Comparison of ENCODE assay signal across 15 mouse cellular contexts in genomic region chr11:61618131-61618530, GRCm38 (mm10). TPM values are rescaled to one million over a fixed set of nuclear protein-coding genes. Genes with fewer than 3 reads are reported as not detected.
DNase-seq lines count a peak whose midpoint lies in the region; ATAC-seq and TF ChIP-seq lines count a peak whose summit lies in the region.
"Had no signal": no experiment of that assay in that cellular context is flagged by ENCODE, and none has a peak within 500 bp of the region (broad histone marks: within the 10 kb centered on the region; RNA-seq: fewer than 3 reads in every experiment).

No protein-coding gene starts in this region.

- no peak for TF ChIP-seq CTCF in liver, postnatal 0 days (IDR thresholded peaks at IDR 0.05; ENCODE audit: low read depth)
- no peak for TF ChIP-seq CTCF in midbrain, postnatal 0 days (IDR thresholded peaks at IDR 0.05)

- H3K4me3 ChIP-seq in kidney, embryonic 14.5 days (ENCODE audit: low read length), result no peak overlapping the region
- H3K4me3 ChIP-seq in heart, embryonic 10.5 days, result no peak overlapping the region
- H3K4me3 ChIP-seq in liver, postnatal 0 days (ENCODE audit: low read depth, low read length), result no peak overlapping the region
- H3K4me3 ChIP-seq in midbrain, postnatal 0 days (ENCODE audit: low read depth, low read length), result no peak overlapping the region
- H3K4me3 ChIP-seq: hindbrain, embryonic 12.5 days had no signal

- 88% methylated on average over 8 of the region's 8 CpGs for WGBS in kidney, embryonic 14.5 days
- WGBS in heart, embryonic 10.5 days, result 84% methylated on average over 8 of the region's 8 CpGs
- 78% methylated on average over 8 of the region's 8 CpGs for WGBS in liver, postnatal 0 days (ENCODE audit: insufficient replicate concordance)
- 93% methylated on average over 8 of the region's 8 CpGs for WGBS in midbrain, postnatal 0 days

- no peak overlapping the region for H3K9ac ChIP-seq in kidney, embryonic 14.5 days (ENCODE audit: low read depth, low read length)
- H3K9ac ChIP-seq in liver, postnatal 0 days (replicated peaks), result no peak overlapping the region
- H3K9ac ChIP-seq in midbrain, postnatal 0 days (replicated peaks; ENCODE audit: low read length, poor library complexity, severe bottlenecking), result no peak overlapping the region
- H3K9ac ChIP-seq: hindbrain, embryonic 12.5 days had no signal

- peak; percentile 48 for DNase-seq in kidney, postnatal 10 days
- DNase-seq in gastrocnemius, adult 8-10 months (ENCODE audit: low spot score in 2 of 2), result peak; percentile 39 to 44
- no peak for DNase-seq in heart, embryonic 10.5 days (ENCODE audit: low spot score)
- DNase-seq in lung, postnatal 10 days, result peak; percentile 63
- no peak for DNase-seq in liver, postnatal 0 days
- DNase-seq in midbrain, postnatal 0 days (ENCODE audit: low spot score), result no peak
- DNase-seq: cerebellum, adult 9-11 months; liver; right cerebral cortex, adult 18-20 months had no signal

- H3K9me3 ChIP-seq in kidney, embryonic 14.5 days (ENCODE audit: control insufficient read depth, low read length), result no peaks in the 10 kb centered on the region
- no peaks in the 10 kb centered on the region for H3K9me3 ChIP-seq in heart, embryonic 10.5 days
- H3K9me3 ChIP-seq in liver, postnatal 0 days (ENCODE audit: low read length), result peaks cover 1% of the 10 kb centered on the region; the same call in 1 of the 2 replicates
- no peaks in the 10 kb centered on the region for H3K9me3 ChIP-seq in midbrain, postnatal 0 days (ENCODE audit: low read length)
- H3K9me3 ChIP-seq: hindbrain, embryonic 12.5 days had no signal

- no peak overlapping the region for H3K4me2 ChIP-seq in kidney, embryonic 14.5 days (replicated peaks; ENCODE audit: low read depth, low read length)
- H3K4me2 ChIP-seq in liver, postnatal 0 days (ENCODE audit: low read depth, low read length), result no peak overlapping the region
- no peak overlapping the region for H3K4me2 ChIP-seq in midbrain, postnatal 0 days (ENCODE audit: low read depth, low read length, poor library complexity, severe bottlenecking)
- H3K4me2 ChIP-seq: hindbrain, embryonic 12.5 days had no signal

- no peak for TF ChIP-seq EP300 in liver, postnatal 0 days (IDR thresholded peaks at IDR 0.05; ENCODE audit: low read depth)

- no peaks in the 10 kb centered on the region for H3K36me3 ChIP-seq in kidney, embryonic 14.5 days (ENCODE audit: control insufficient read depth, insufficient read depth, low read length)
- no peaks in the 10 kb centered on the region for H3K36me3 ChIP-seq in heart, embryonic 10.5 days
- H3K36me3 ChIP-seq in liver, postnatal 0 days (replicated peaks; ENCODE audit: insufficient read depth, low read length), result no peaks in the 10 kb centered on the region
- H3K36me3 ChIP-seq in midbrain, postnatal 0 days (ENCODE audit: insufficient read depth, low read length), result no peaks in the 10 kb centered on the region
- H3K36me3 ChIP-seq: hindbrain, embryonic 12.5 days had no signal

- peaks cover 9% of the 10 kb centered on the region; the same call in 1 of the 2 replicates for H3K4me1 ChIP-seq in kidney, embryonic 14.5 days (ENCODE audit: control insufficient read depth, insufficient read depth, low read length)
- peaks cover 39% of the 10 kb centered on the region for H3K4me1 ChIP-seq in heart, embryonic 10.5 days
- H3K4me1 ChIP-seq in liver, postnatal 0 days (ENCODE audit: insufficient read depth), result peaks cover 6% of the 10 kb centered on the region; the same call in 1 of the 2 replicates
- H3K4me1 ChIP-seq in midbrain, postnatal 0 days (ENCODE audit: insufficient read depth, low read length), result peaks cover 4% of the 10 kb centered on the region; the same call in 1 of the 2 replicates

- no peak overlapping the region for H3K27ac ChIP-seq in kidney, embryonic 14.5 days (ENCODE audit: low read depth, low read length)
- H3K27ac ChIP-seq in heart, embryonic 10.5 days, result 0 out of 2 replicates have a peak overlapping the region, but pooled peaks have one; percentile 0
- H3K27ac ChIP-seq in liver, postnatal 0 days (ENCODE audit: low read depth), result no peak overlapping the region
- no peak overlapping the region for H3K27ac ChIP-seq in midbrain, postnatal 0 days (ENCODE audit: low read depth, low read length)
- H3K27ac ChIP-seq: hindbrain, embryonic 12.5 days; macrophage had no signal

- no peaks in the 10 kb centered on the region; the same call in 1 of the 2 replicates for H3K27me3 ChIP-seq in kidney, embryonic 14.5 days (ENCODE audit: control insufficient read depth, insufficient read depth, low read length)
- H3K27me3 ChIP-seq in heart, embryonic 10.5 days (ENCODE audit: insufficient read depth, poor library complexity, severe bottlenecking), result no peaks in the 10 kb centered on the region
- H3K27me3 ChIP-seq in liver, postnatal 0 days (ENCODE audit: insufficient read depth, low read length), result peaks cover 34% of the 10 kb centered on the region
- H3K27me3 ChIP-seq in midbrain, postnatal 0 days (ENCODE audit: insufficient read depth, low read length), result no peaks in the 10 kb centered on the region
- H3K27me3 ChIP-seq: hindbrain, embryonic 12.5 days had no signal

- no peak for ATAC-seq in kidney, embryonic 14.5 days (ENCODE audit: low FRiP score, low TSS enrichment)
- ATAC-seq in liver, postnatal 0 days, result no peak
- ATAC-seq in midbrain, postnatal 0 days (ENCODE audit: low FRiP score), result no peak
- ATAC-seq in frontal cortex, adult (ENCODE audit: low TSS enrichment), result no peak
- ATAC-seq: intestine, postnatal 0 days; midbrain, embryonic 16.5 days had no signal

RNA-seq across cellular contexts. Expression of gene Grap, which starts 34.9 kb away (rescaled TPM):
- 7.5 and 8.6 TPM in 2 replicates for polyA plus RNA-seq in kidney, embryonic 14.5 days (2014; fragmentation: Nextera tagmentation; extraction: Ambion mirVana)
- 1 to 10 TPM; 2.2 to 3.7 (median 3.2) TPM for total RNA-seq in gastrocnemius, adult 8-10 months (2022)
- 10.2 and 11.8 TPM in 2 replicates for polyA plus RNA-seq in heart, embryonic 10.5 days (2016; fragmentation: Nextera tagmentation; extraction: Ambion mirVana)
- 6.3 and 6.7 TPM in 2 replicates for polyA plus RNA-seq in liver, postnatal 0 days (2015; fragmentation: Nextera tagmentation; extraction: Ambion mirVana)
- total RNA-seq in midbrain, postnatal 0 days (2014; rRNA removed), result 5.1 and 6.6 TPM in 2 replicates
- 5.8 and 5.9 TPM in 2 replicates for polyA plus RNA-seq in midbrain, postnatal 0 days (2015; fragmentation: Nextera tagmentation; extraction: Ambion mirVana)

RNA-seq across cellular contexts. Expression of gene Epn2, which starts 38.6 kb away (rescaled TPM):
- polyA plus RNA-seq in kidney, embryonic 14.5 days (2014; fragmentation: Nextera tagmentation; extraction: Ambion mirVana), result 20.0 and 31.3 TPM in 2 replicates
- total RNA-seq in gastrocnemius, adult 8-10 months (2022), result 10 to 100 TPM; 18.3 to 23.2 (median 21.5) TPM
- 22.8 and 22.9 TPM in 2 replicates for polyA plus RNA-seq in heart, embryonic 10.5 days (2016; fragmentation: Nextera tagmentation; extraction: Ambion mirVana)
- polyA plus RNA-seq in liver, postnatal 0 days (2015; fragmentation: Nextera tagmentation; extraction: Ambion mirVana), result 3.1 and 3.7 TPM in 2 replicates
- 74.3 and 86.4 TPM in 2 replicates for total RNA-seq in midbrain, postnatal 0 days (2014; rRNA removed)
- 67.9 and 74.9 TPM in 2 replicates for polyA plus RNA-seq in midbrain, postnatal 0 days (2015; fragmentation: Nextera tagmentation; extraction: Ambion mirVana)

Comparison
In these comparisons a context has a peak if more than half of its experiments do, and no peak if none do; other contexts are left out.
1. DNase-seq: peak in kidney, postnatal 10 days (single experiment), gastrocnemius, adult 8-10 months (2 of 2) and lung, postnatal 10 days (single experiment); none in heart, embryonic 10.5 days (single experiment), liver, postnatal 0 days (single experiment) and midbrain, postnatal 0 days (single experiment).